Mouse (Mus musculus): ENCODE results near the gene Arl16. TPM values are rescaled to one million over a fixed set of nuclear protein-coding genes. Genes with fewer than 3 reads are reported as not detected.
"Not testable (repeated sequence)": the region's sequence is repeated elsewhere in the genome, so short reads cannot be mapped to it uniquely, and the experiment has no call there.

The Arl16 gene
- polyA plus RNA-seq (2014; fragmentation: Nextera tagmentation; extraction: Ambion mirVana) = 48.0 and 53.0 TPM in 2 replicates

DNA sequence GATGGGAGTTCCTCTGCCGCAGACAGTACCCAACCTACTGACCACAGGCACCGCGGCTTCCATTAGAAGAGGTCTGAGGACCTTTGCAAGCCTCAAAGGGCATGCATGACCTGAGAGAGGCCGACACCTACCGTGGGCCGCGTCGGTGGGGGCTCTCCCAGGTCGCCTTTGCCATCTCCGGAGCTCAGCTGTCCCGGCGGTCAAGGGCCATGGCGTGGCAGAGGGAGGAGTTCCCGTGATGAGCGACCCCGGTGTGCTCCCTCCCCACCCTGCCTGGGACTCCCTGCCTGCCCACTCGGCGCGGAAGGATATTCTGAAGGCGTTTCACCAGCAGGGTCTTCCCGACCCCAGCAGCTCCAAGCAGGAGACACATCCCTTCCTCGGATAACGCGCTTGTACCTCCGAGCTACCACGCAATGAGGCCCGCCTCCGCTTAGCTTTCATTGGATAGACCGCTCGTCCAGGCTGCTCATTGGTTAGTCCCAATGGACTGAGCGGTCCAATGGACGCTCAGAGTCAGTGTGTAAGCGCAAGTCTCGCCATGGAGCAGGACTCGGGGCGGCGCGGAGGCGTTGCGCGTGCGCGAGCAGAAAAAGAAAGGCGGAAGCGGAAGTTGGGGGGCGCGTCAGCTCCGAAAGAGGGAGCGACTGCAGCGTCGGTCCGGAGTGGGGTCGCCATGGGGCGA lies at the start of gene Arl16:
Arl16 (minus strand) TSS at position 557 of the 685 bp plus-strand sequence.
- Histone ChIP-seq H3K9me3 (ENCODE audit: control insufficient read depth, low read length) (no peaks in the 10 kb centered on the region), H3K9ac (ENCODE audit: low read length) (peak within 1 kb of the TSS; percentile 88), H3K4me2 (peak within 1 kb of the TSS; percentile 96), H3K36me3 (ENCODE audit: control insufficient read depth, insufficient read depth, low read length) (peaks cover 14% of the 10 kb centered on the region), H3K4me3 (ENCODE audit: low read depth, low read length) (peak within 1 kb of the TSS; percentile 92), H3K4me1 (ENCODE audit: control insufficient read depth, insufficient read depth, low read length) (peaks cover 15% of the 10 kb centered on the region), H3K27me3 (ENCODE audit: control insufficient read depth, insufficient read depth, low read length) (no peaks in the 10 kb centered on the region), H3K27ac (ENCODE audit: low read depth, low read length) (peak within 1 kb of the TSS; percentile 69)
- peak; percentile 99 for DNase-seq (ENCODE audit: low spot score, missing footprints)
- ATAC-seq (ENCODE audit: low FRiP score) = peak; percentile 100
- WGBS = under 1% methylated on average over 54 of the region's 54 CpGs

GRCm38 (mm10) chr11:120517147-120517546 lies 49.7 kb upstream of the Arl16 start:
- Histone ChIP-seq H3K27ac (ENCODE audit: low read depth, low read length) (no peak overlapping the region), H3K4me3 (ENCODE audit: low read depth, low read length) (no peak overlapping the region), H3K4me2 (no peak overlapping the region), H3K9me3 (ENCODE audit: control insufficient read depth, low read length) (no peaks in the 10 kb centered on the region), H3K27me3 (ENCODE audit: control insufficient read depth, insufficient read depth, low read length) (no peaks in the 10 kb centered on the region), H3K9ac (ENCODE audit: low read length) (no peak overlapping the region), H3K36me3 (ENCODE audit: control insufficient read depth, insufficient read depth, low read length) (no peaks in the 10 kb centered on the region), H3K4me1 (ENCODE audit: control insufficient read depth, insufficient read depth, low read length) (no peaks in the 10 kb centered on the region)
- DNase-seq (ENCODE audit: low spot score, missing footprints) (no peak), ATAC-seq (ENCODE audit: low FRiP score) (no peak)
- WGBS = 71% methylated on average over 4 of the region's 4 CpGs

GRCm38 (mm10) chr11:120515611-120516010 lies 48.2 kb upstream of the Arl16 start:
- peaks cover 2% of the 10 kb centered on the region for H3K4me1 ChIP-seq (ENCODE audit: control insufficient read depth, insufficient read depth, low read length)
- no peak overlapping the region for H3K27ac ChIP-seq (ENCODE audit: low read depth, low read length)
- no peaks in the 10 kb centered on the region for H3K27me3 ChIP-seq (ENCODE audit: control insufficient read depth, insufficient read depth, low read length)
- ATAC-seq (ENCODE audit: low FRiP score) = peak; percentile 72
- no peak overlapping the region for H3K4me2 ChIP-seq
- peak; percentile 99 for DNase-seq (ENCODE audit: low spot score, missing footprints)
- no peaks in the 10 kb centered on the region for H3K9me3 ChIP-seq (ENCODE audit: control insufficient read depth, low read length)
- no peak overlapping the region for H3K4me3 ChIP-seq (ENCODE audit: low read depth, low read length)
- no peaks in the 10 kb centered on the region for H3K36me3 ChIP-seq (ENCODE audit: control insufficient read depth, insufficient read depth, low read length)
- H3K9ac ChIP-seq (ENCODE audit: low read length) = no peak overlapping the region
- WGBS = 18% methylated on average over 17 of the region's 17 CpGs

DNA sequence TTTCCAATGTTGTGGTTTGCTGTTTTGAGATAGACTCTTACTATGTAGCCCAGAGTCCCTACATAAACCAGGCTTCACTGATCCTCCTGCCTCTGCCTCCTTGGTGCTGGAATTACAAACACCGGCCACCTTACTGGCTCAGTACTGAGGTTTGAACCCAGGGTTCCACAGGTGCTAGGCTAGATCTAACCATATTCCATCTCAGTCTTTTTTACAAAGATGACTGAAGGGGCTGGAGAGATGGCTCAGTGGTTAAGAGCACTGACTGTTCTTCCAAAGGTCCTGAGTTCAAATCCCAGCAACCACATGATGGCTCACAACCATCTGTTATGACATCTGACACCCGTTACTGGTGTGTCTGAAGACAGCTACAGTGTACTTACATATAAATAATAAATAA lies 46.9 kb upstream of the Arl16 start:
- not testable (repeated sequence) for H3K9ac ChIP-seq (ENCODE audit: low read length); H3K27me3 ChIP-seq (ENCODE audit: control insufficient read depth, insufficient read depth, low read length); H3K36me3 ChIP-seq (ENCODE audit: control insufficient read depth, insufficient read depth, low read length); ATAC-seq (ENCODE audit: low FRiP score); H3K4me2 ChIP-seq; H3K9me3 ChIP-seq (ENCODE audit: control insufficient read depth, low read length); DNase-seq (ENCODE audit: low spot score, missing footprints); H3K4me3 ChIP-seq (ENCODE audit: low read depth, low read length); H3K27ac ChIP-seq (ENCODE audit: low read depth, low read length); H3K4me1 ChIP-seq (ENCODE audit: control insufficient read depth, insufficient read depth, low read length)
- 87% methylated on average over 2 of the region's 2 CpGs for WGBS

GRCm38 (mm10) chr11:120512790-120513453 lies 45.5 kb upstream of the Arl16 start:
- H3K4me2 ChIP-seq = no peak overlapping the region
- H3K4me3 ChIP-seq (ENCODE audit: low read depth, low read length) = no peak overlapping the region
- ATAC-seq (ENCODE audit: low FRiP score) (no peak), DNase-seq (ENCODE audit: low spot score, missing footprints) (no peak)
- H3K36me3 ChIP-seq (ENCODE audit: control insufficient read depth, insufficient read depth, low read length) = no peaks in the 10 kb centered on the region
- no peak overlapping the region for H3K27ac ChIP-seq (ENCODE audit: low read depth, low read length)
- no peaks in the 10 kb centered on the region for H3K27me3 ChIP-seq (ENCODE audit: control insufficient read depth, insufficient read depth, low read length)
- peaks cover 6% of the 10 kb centered on the region for H3K4me1 ChIP-seq (ENCODE audit: control insufficient read depth, insufficient read depth, low read length)
- no peaks in the 10 kb centered on the region for H3K9me3 ChIP-seq (ENCODE audit: control insufficient read depth, low read length)
- 58% methylated on average over 6 of the region's 6 CpGs for WGBS
- H3K9ac ChIP-seq (ENCODE audit: low read length) = no peak overlapping the region

DNA sequence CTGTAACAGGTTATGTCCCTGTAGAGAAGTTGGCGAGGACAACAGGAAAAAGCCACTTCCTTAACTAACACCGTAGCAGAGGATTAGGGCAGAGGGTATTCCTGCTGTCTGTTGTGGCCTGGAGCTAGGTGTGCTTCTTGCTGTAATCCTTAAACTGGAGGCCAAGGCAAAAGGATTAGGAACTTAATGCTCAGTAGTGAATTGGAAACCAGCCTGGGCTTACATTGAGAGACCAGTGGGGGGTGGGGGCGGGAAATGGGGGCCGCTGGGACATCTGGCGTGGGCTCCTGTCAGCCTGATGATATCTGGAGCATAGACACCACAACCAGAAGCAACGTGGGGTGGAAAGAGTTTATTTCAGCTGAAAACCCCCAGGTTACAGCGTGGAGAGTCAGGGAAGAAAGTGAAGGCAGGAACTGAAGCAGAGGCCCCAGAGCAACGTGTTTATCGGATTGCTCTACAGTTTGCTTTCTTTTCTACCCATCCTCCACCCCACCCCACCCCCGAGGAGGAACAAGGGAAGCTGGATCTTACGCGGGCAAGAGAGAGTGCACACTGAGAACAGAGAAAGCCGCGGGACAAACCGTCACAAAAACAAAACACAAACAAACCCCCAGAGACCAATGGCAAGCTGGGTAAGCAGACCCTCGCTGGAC lies 43.1 kb upstream of the Arl16 start:
- Histone ChIP-seq H3K4me2 (peak overlapping the region; percentile 42), H3K9me3 (ENCODE audit: control insufficient read depth, low read length) (no peaks in the 10 kb centered on the region), H3K27me3 (ENCODE audit: control insufficient read depth, insufficient read depth, low read length) (no peaks in the 10 kb centered on the region), H3K4me1 (ENCODE audit: control insufficient read depth, insufficient read depth, low read length) (peaks cover 6% of the 10 kb centered on the region), H3K36me3 (ENCODE audit: control insufficient read depth, insufficient read depth, low read length) (no peaks in the 10 kb centered on the region), H3K27ac (ENCODE audit: low read depth, low read length) (no peak overlapping the region), H3K9ac (ENCODE audit: low read length) (peak overlapping the region; percentile 57), H3K4me3 (ENCODE audit: low read depth, low read length) (no peak overlapping the region)
- DNase-seq (ENCODE audit: low spot score, missing footprints) (peak; percentile 90), ATAC-seq (ENCODE audit: low FRiP score) (no peak)
- WGBS = 3% methylated on average over 16 of the region's 16 CpGs

GRCm38 (mm10) chr11:120509940-120510339 lies 42.5 kb upstream of the Arl16 start:
- H3K27me3 ChIP-seq (ENCODE audit: control insufficient read depth, insufficient read depth, low read length) = no peaks in the 10 kb centered on the region
- ATAC-seq (ENCODE audit: low FRiP score) (no peak), DNase-seq (ENCODE audit: low spot score, missing footprints) (no peak)
- H3K4me1 ChIP-seq (ENCODE audit: control insufficient read depth, insufficient read depth, low read length) = peaks cover 6% of the 10 kb centered on the region
- no peak overlapping the region for H3K4me3 ChIP-seq (ENCODE audit: low read depth, low read length)
- H3K9me3 ChIP-seq (ENCODE audit: control insufficient read depth, low read length) = no peaks in the 10 kb centered on the region
- H3K36me3 ChIP-seq (ENCODE audit: control insufficient read depth, insufficient read depth, low read length) = no peaks in the 10 kb centered on the region
- H3K4me2 ChIP-seq = 0 out of 2 replicates have a peak overlapping the region, but pooled peaks have one; percentile 42
- 30% methylated on average over 4 of the region's 4 CpGs for WGBS
- no peak overlapping the region for H3K27ac ChIP-seq (ENCODE audit: low read depth, low read length)
- no peak overlapping the region for H3K9ac ChIP-seq (ENCODE audit: low read length)

- no peak for DNase-seq (ENCODE audit: low spot score, missing footprints)
- Histone ChIP-seq H3K9ac (ENCODE audit: low read length) (no peak overlapping the region), H3K4me2 (no peak overlapping the region), H3K4me1 (ENCODE audit: control insufficient read depth, insufficient read depth, low read length) (peaks cover 6% of the 10 kb centered on the region), H3K27me3 (ENCODE audit: control insufficient read depth, insufficient read depth, low read length) (no peaks in the 10 kb centered on the region), H3K9me3 (ENCODE audit: control insufficient read depth, low read length) (no peaks in the 10 kb centered on the region), H3K36me3 (ENCODE audit: control insufficient read depth, insufficient read depth, low read length) (no peaks in the 10 kb centered on the region), H3K27ac (ENCODE audit: low read depth, low read length) (no peak overlapping the region), H3K4me3 (ENCODE audit: low read depth, low read length) (no peak overlapping the region)
- 88% methylated on average over 9 of the region's 9 CpGs for WGBS
- ATAC-seq (ENCODE audit: low FRiP score) = no peak
Measured at GRCm38 (mm10) chr11:120508290-120508870, 41.0 kb upstream of the Arl16 start.
